Mouse (Mus musculus) adrenal gland (tissue): ENCODE results near the gene Pla2g5.
"Not testable (repeated sequence)": the region's sequence is repeated elsewhere in the genome, so short reads cannot be mapped to it uniquely, and the experiment has no call there.

Source experiments
- intact Hi-C: fragments of 180-260 bp; cut with DNase I; formaldehyde crosslinking; loops from one replicate; pipeline ENCODE4 v1.15.1; 2025

Pla2g5 gene

GRCm38 (mm10) chr4:138859245-138859644 is 4.0 kb downstream of the Pla2g5 start:
- intact Hi-C loops: loop anchor here (5.0 kb wide), 1 partner anchor 33 kb away; no protein-coding TSS in a partner anchor

DNA sequence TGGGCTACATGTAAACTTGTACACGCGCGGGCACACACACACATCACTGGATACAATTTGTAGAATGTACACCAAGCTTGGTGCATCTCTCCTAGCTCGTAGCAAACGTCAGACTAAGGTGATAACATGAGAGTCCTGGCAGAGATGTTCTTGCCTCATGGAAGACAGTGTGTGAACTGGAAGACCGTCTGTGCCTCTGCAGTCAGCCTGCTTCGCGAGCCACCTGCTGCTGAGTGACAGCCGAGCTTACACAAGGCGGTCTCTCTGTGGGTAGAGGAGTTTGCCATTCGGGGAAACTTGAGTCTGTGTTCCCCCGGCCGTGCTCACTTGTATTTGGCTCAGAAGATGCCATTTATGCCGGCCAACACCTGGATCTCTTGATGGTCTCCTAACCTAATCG is 4.8 kb downstream of the Pla2g5 start:
- intact Hi-C loops: loop anchor here (5.0 kb wide), 1 partner anchor 34 kb away; no protein-coding TSS in a partner anchor

DNA sequence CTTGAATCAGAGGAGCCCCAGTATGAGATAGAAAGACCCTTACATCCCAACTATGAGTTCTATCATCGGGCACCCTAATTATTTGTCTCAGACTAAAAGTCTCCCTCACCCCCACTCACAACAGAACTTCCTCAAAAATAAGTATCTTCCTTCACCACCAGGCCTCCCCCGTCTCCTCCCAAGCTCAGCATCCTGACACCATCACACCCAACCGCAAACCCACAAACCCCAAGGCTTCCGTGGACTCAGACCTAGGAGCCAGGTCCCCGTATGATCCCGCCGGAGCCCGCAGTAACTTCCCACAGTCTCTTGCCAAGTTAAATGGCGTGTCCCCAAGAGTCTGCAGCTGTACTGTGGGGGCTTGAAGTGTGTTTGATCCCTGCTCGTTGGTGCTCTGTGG is 5.7 kb downstream of the Pla2g5 start:
- intact Hi-C loops: loop anchor here (5.0 kb wide), 1 partner anchor 35 kb away; no protein-coding TSS in a partner anchor

DNA sequence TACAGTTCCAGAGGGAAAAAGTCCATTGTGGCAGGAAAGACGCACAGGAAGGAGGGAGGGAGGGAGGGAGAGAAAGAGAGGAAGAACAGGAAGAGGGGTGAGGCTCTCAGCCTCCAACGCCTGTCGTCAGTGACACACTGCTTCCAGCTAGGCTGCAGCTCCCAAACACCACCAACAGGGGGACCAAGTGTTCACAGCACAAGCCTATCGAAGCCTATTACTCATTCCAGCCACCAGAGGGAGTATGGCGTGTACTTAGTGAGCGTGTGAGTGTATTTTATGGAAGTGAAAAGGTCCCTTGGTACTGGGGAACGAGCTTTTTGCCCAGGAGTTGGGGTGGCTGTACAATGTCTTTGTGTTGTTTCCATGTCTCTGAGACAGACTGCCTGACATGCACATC is 6.8 kb downstream of the Pla2g5 start:
- intact Hi-C loops: loop anchor here (5.0 kb wide), 1 partner anchor 36 kb away; no protein-coding TSS in a partner anchor

GRCm38 (mm10) chr4:138855092-138855632 is 8.1 kb downstream of the Pla2g5 start:
- intact Hi-C loops: loop anchor here (5.0 kb wide), 1 partner anchor 37 kb away; no protein-coding TSS in a partner anchor

DNA sequence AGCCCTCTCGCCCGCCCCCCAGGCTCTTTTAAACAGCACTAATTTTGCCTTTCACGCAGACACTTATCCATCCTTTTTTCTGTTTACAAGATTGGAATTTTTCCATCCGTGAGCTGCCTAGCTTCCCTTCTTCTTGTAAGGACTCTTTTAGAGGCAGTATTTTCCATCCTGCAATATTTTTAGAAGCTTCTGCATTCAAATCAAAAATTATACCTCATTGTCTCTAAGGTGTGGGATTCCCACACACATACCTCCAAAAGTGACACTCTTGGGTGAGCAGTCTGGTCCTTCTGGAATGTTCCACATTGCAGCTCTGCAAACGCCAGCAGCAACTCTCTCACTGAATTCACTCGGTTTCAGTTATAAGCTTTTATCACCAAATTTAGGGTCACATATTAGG is 10.3 kb downstream of the Pla2g5 start:
- intact Hi-C loops: loop anchor here (5.0 kb wide), 1 partner anchor 406 kb away; no protein-coding TSS in a partner anchor

GRCm38 (mm10) chr4:138851463-138851862 is 11.8 kb downstream of the Pla2g5 start:
- intact Hi-C loops: loop anchor here (1.0 to 5.0 kb wide), 3 partner anchors 103 to 404 kb away; no protein-coding TSS in a partner anchor

DNA sequence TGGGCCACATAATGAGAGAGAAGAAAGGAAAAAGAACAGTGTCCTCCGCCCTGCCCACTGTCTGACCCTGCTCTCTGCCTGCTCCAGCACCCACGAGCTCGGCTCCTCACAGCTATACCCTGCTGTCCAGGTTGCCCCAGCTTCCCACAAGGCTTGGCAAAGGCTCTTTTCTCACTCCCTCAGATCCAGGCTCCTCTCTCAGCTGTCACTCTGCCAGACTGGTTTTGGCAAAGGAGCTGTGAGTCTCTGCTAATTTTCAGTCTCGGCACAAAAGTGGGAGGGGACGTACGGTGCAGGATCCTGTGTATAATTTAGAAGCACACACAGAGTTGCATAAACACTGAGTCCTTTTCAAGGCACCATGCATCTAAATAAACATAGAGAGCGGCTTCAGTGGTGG is 21.9 kb downstream of the Pla2g5 start:
- intact Hi-C loops: no loop called here

DNA sequence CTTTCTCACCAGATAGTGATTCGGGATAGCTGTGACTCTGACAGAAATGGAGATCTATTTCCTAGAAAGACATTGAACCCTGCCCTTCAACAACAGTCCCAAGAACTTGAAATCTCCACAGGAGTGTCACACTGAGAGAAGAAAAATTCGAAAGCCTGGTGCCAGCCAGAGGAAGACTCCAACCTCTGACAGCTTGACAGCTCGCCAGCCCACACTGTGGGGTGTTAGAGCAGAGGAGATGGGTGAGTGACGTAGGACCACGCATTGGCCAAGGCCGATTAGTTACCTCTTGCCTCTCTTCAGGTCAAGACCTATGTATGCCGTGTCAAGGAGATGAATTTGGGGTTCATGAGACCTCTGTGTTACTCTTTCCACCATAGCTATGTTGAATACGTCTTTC is 22.6 kb downstream of the Pla2g5 start:
- intact Hi-C loops: no loop called here

- intact Hi-C loops: no loop called here
Measured at GRCm38 (mm10) chr4:138839806-138840205, 23.5 kb downstream of the Pla2g5 start.

DNA sequence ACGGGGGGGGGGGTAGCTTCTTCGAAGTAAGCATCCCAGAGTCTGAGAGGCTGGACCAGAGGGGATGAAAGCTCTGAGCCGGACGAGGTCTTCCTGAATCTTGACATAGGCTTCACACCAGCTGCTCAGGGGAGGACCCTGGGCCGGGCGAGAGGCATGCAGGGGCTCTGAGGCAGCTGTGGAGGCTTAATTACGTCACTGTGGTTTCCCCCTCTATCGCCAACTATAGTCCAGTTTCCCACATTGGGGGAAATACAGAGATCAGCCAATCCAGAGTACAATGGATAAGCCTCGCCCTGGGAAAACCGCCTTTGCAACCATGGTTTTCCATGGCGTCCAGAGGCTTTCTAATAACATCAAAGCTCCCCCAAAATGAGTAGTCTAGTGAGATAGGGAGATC is 36.1 kb downstream of the Pla2g5 start:
- intact Hi-C loops: no loop called here

GRCm38 (mm10) chr4:138825751-138826567 is 37.3 kb downstream of the Pla2g5 start:
- intact Hi-C loops: no loop called here

DNA sequence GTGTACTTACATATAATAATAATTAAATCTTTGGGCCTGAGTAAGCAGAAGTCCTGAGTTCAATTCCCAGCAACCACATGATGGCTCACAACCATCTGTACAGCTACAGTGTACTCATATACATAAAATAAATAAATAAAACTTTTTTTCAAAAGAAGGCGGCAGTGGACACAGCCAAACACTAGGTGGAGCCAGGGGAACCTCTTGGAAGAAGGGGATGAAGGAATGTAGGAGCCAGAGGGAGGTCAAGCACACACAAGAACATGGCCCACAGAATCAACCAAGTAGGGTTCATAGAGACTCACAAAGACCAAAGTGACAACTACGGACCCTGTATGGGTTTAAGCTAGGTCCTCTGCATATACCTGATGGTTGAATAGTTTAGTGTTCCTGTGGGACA is 38.6 kb downstream of the Pla2g5 start:
- intact Hi-C loops: no loop called here

GRCm38 (mm10) chr4:138824161-138824560 is 39.1 kb downstream of the Pla2g5 start:
- intact Hi-C loops: not testable (repeated sequence)

GRCm38 (mm10) chr4:138821036-138821435 is 42.2 kb downstream of the Pla2g5 start:
- intact Hi-C loops: no loop called here

DNA sequence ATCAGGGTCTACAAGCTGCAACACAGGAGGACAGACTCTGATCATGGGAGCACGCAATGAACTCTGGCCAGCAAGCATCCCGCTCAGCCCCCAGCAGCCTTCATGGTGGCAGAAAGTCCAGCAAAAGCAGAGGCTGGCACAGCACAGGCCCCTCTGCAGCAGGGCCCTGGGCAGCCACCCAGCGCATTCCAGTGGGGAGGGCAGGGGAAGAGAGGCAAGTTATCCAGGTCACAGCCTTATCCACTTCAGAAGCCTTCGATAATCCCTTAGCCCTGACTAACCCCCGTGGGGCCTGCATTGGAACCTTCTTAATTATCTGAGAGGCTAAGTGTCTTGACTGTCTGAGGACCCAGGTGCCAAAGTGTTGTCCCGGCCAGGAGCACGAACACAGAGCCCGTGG is 44.2 kb downstream of the Pla2g5 start:
- intact Hi-C loops: no loop called here

GRCm38 (mm10) chr4:138817736-138818135 is 45.5 kb downstream of the Pla2g5 start:
- intact Hi-C loops: no loop called here

GRCm38 (mm10) chr4:138816166-138816565 is 47.1 kb downstream of the Pla2g5 start:
- intact Hi-C loops: no loop called here

DNA sequence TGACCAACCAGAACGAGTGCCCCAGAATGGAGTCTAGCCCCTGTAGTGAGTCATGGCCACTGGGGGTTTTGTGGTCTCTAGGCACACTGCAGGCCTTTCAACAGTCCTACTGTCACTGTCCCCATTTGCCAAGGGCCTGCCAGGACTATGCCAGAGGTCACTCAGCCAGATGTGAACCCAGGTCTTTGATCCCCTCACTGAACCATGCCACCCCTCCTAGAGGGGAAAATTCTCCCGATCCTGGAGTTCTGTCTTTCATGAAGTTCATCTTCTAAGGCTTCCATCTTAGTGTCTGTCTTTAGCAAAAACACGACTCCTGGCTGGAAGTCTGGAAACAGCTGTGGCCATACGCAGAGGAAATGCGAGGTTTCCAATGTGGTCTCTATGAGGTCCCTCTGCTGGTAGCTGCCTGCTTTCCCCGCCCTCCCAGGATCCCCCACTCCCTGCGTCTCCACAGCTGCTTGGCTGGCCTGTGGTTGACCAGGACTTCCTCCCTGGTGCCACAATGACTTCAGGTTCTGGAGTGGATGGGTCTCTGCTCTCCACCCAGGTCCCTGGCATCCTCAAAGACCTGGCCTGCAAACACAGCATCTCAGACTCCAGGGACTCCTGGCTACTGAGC is 56.3 kb downstream of the Pla2g5 start:
- intact Hi-C loops: no loop called here

DNA sequence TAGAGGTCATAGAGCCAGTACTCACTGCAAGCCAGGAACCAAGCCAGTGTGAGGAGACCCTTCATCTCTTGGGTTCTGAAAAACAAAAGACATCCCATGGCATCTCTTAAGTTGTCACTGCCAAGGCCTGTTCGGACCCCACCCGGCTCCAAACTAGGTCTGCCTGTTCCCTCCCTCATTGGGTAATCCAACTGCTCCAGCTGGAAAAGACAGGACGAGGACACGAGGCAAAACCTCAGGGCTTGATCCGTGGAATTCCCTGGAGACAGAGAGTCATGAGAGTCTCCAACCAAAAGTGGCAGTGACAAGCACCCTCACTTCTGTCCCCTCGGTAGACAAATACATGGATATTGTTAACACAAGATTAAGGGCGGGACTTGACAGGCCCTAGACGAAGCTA is 57.1 kb downstream of the Pla2g5 start:
- intact Hi-C loops: no loop called here

DNA sequence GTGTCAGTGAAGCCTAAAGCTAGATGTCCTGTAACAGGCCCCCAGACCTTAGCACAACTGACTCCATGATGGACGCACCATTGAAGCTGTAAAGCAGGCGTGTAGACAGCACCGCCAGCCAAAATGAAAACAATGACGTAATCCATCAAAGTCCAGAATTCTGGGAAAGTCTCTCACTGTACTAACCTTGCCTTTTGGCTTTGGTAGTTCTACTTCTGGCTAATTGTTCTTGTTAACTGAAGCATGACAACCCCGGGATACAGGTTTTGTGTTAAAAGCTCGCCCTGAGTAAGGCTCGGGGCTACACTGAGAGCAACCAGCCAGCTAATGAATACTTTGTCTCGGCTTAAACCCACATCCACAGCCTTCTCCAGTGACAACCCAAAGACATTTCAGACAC is 58.0 kb downstream of the Pla2g5 start:
- intact Hi-C loops: no loop called here

- intact Hi-C loops: no loop called here
Measured at GRCm38 (mm10) chr4:138802917-138803316, 60.4 kb downstream of the Pla2g5 start.
